Mouse (Mus musculus): ENCODE measurements around the gene Ntrk3. TPM values are rescaled to one million over a fixed set of nuclear protein-coding genes. Genes with fewer than 3 reads are reported as not detected.
A peak's percentile ranks its signal among the peaks of the same experiment; 100 is the strongest.

Ntrk3 gene
- total RNA-seq, 2 experiments from 2014 or later, result 199 to 229 TPM

DNA sequence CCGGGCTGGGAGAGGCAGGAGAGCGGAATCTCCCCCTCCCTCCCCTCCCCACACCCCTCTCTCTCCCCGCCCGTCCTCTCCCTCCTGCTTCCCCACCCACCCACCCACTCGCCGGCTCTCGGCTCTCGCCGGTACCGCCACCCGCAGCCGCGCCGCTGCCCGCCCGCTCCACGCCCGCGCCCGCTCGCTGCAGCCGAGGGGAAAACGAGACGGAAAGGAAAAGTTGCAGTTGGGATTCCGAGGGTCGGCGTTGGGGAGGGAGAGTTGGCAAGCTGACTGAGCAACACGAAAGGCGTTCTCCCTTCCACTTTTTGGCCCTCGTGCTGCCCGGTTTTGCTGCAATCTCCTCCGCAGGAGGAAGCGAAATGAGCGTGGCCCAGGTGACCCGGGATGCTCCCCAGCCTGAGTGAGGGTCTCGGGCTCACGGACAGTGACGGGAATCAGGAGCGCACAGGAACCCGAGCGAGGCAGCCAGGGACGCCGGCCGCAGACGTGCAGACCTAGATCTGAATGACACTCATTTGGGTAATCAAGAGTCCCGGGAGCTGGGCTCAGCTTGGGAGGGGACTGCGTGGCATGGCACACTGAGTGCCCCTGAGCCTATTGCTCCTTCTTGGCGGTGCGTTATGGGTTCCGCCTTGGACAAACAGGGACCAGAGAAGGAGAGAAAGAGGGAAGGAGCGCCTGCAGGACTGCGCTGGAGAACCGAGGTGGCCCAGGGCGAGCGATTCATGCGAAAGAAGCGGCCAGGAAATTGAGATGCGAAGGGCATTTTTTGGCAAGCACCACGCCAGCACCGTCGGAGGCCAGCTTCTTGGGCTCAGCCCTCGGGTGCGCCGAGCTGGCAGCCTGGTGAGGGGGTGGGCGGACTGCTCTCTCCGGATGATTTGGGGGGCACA lies 159.1 kb downstream of the Ntrk3 start:
- peak; percentile 57 to 61 for DNase-seq

DNA sequence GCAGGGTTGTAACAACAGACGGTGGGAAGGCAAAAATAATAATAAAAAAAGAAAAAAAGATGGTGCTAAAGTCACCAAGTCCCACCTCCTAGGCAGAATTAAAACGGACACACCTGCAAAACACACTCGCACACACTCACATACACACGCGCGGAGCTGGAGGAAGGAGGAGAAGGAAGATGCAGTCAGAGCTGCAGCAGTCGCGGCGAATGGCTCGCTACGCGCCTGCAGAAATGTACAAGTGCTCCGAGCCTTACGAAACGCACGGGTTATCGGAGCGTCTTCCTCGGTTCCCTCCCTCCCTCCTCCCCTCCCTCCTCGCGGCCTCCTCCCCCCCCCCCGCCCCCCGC lies 159.7 kb downstream of the Ntrk3 start:
- peak; percentile 51 to 57 for DNase-seq

DNA sequence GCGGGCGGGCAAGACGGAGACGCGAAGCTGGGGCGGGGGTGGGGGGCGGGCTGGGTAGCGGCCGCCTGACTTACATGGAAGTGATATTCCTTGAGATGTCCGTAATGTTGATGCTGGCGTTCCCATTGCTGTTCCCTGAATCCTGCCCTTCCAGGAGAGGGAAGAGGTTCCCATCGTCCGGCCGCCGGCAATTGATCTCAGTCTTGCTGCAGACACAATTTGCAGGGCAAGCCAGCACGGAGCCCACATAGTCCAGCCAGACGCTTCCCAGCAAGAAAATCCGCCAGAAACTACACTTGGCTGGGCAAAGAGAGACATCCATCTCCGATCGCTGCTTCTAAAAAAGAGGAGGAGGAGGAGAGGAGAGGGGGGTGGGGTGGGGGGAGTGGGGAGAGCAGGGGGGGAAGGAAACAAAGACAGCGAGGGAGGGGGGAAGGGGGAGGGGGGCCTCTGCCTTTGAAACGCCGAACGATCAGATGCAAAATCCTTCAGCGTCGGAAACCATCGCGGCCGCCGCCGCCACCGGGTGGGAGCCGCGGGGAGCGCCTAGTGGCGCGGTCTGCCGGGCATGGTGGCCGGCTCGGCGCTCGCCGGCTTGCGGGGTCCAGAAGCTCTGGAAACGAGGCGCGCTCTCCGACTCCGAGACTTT lies 160.2 kb downstream of the Ntrk3 start:
- DNase-seq, result peak in 1 of 2 experiments; percentile 54

DNA sequence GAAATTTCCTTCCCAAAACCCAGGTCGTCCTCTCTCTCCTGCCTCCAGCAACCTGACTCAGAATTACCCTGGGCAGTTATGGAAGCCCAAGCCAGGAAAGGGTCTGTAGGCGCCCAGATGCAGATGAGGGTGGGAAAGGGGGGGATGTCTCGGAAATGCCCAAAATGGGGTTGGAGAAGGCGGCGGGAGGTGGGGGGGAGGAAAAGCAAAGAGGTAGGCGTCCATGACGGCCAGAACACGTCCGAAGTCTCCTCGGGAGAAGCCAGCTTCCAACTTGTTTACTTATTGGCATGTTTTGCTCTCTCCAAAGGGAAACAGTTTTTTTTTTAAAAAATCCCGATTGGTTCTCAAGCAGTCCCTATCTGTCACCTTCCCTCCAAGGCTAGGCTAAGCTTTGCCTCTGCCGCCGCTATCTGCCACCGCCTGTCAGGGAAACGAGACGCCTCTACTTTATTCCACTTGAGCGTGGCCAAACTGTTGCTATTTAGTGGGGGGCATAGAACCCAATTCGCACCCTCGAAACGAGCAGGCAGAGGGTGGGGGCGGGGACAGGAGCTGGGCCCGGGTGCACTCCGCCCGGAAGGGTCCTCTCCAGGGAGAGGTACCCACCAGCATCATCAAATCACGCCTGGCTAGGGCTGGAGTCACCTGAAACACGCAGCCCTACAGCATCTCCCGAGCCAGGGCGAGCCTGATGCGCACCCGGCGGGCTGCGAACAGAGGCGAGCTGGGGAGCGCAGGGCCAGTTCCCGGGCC lies 160.9 kb downstream of the Ntrk3 start:
- no peak for DNase-seq

DNA sequence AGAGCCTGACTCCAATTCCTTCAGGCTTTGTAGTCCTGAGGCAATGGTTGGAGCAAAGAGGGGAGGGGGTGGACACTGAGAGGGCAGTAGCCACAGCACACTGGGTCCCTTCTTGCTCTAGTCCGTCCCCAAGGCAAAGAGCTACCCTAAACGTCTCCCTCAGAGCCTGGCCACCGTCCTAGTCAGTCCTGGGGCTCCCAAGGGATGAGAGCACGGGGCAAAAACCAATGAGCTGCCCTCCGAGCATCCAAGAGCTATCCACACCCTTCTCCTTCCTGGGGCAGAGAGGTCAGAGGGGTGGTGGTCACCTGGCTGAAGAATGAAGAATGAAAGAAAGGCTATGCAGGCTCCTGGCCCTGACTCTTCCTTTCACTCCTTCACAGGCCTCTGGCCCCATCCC lies 161.6 kb downstream of the Ntrk3 start:
- no peak for DNase-seq

DNA sequence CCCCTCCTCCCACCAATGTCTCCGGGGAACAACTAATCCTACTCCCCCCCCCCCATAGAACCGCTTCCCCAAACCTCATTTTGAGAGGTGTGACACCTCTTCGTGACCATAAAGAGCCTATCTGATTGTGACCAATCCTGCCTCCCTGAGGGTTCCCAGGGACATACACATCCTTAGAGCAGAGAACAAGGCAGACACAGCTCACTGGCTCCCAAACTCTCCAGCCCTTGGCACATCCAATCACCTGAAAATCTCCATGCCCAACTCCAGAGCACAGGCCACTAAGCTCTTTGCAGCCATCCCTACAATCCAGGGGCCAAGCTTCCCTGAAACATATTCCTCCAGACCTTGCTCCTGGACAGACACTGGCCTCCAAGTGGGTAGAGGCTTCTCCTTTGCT lies 162.3 kb downstream of the Ntrk3 start:
- no peak for DNase-seq

DNA sequence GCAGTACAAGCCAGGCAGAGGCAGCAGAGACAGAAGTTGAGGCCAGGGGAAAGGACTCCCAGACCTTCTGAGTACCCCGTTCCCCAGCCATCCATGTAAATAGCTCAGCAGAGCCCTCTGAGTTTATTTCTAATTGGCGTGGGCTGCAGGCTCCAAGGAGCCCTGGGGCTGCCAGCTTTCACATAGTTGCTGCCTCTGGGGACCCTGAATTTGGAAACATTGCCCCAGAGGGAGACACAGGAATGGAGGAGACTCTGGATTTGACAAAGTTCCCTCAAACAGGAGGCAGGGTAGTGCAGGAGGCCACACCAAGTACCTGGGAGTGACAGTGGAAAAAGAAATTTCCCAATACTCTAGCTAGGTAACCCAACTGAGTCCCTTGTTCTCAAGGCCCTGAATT lies 166.6 kb downstream of the Ntrk3 start:
- DNase-seq, result no peak

DNA sequence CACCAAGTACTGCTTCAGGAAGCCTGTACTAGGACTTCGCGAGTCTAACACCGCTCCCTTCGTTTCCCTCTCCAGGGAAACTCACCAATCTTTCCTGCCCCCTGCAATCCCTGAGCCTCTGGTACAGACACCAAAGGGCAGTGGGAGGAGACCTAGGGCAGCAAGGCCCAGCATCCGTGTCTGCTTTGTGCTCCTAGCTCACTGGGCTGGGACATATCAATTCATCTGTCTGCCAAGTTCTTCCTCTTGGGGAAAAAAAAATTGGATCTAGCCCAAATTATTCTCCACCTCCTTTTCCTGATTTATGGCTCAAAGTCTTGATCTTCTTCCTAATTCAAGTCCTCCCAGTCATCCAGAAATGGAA lies 168.6 kb downstream of the Ntrk3 start:
- DNase-seq, result no peak

DNA sequence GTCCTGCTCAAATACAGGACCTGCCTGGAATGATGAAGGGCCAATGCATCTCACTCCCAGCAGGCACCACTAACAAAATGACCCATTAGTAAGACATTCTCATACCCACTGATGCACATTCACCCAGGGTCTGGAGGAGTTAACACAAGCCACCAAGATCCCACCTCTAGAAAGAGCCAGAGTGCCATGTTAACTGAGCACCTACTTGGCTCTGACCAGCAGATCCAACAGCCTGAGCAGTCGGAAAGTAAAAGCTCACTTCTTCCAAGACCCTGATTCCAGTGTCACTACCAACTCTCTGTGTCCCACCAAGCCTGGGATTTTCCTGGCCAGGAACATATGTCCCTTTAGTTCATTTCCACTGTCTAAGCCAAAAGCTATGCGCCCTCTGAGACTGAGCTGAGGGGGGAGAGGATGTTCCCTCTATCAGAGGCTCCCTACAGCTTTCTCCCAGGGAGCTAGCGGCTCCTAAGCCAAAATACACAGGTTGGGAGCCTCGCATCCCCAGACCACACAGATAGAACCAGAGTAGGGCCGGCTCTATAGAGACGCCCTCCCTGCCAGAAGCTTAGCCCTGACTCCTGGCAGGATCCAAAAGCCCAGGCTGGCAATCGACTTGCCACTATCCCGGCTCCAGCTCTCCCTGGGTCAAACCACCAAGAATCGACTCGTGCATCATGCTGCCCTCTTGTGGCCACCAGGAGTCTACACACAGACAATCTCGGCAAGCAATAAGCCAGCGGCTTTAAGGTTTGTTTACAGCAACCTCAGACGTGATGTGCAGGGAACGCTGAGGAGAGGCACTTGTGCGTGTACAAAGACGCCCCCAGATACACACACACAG lies 169.2 kb downstream of the Ntrk3 start:
- peak; percentile 64 to 68 for DNase-seq

DNA sequence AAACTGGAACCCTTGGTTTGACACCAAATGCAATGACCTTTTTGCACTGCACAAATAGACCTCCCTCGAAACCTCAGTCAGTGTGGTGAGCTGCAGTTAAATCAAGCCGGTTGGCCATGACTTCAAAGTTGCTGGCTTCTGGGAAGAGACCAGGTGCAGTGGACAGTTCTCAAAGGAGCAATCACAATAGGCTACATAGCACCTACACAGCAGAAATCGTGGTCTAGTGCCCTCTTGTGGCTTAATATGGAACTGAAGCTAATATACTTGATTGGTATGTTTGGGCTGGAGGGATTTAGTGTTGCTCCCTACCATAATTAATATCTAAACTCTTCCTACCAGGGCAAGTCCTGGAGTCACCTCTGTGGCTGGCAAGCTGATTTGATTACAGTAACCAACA lies 171.2 kb downstream of the Ntrk3 start:
- DNase-seq, result no peak

DNA sequence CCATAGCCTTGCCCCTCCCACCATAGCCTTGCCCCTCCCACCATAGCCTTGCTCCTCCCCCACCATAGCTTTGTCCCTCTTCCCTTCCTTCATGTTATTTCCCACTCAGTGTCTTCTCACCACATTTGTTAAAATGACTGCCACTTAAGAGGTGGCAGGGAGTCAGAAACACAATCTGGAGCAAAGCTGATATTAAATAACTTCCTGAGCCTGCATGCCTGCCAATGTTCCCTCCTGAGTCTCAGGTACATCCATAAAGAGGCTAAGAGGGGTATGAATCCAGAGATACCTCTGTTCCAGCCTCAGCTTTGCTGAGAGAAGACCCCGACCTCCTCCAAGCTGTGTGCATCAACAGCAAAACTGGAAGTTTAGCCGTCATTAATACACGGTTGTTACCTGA lies 172.4 kb downstream of the Ntrk3 start:
- DNase-seq, result no peak

DNA sequence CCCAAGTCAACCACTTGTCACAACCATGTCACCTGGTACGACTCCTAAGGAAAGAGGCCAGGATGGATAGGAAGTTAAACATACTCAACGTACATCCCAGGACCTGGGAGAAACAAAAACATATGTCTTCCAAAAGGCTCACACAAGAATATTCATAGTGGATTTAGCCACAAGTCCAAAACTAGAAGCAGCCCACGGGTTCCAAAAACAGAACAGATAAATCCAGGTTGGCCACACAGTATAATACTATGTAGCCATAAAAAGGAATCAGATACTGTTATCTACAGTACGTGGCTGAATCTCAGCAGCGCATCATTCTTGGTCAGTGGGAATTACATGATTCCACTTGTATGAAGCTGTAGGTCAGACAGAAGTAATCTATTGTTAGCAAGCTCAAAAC lies 179.3 kb downstream of the Ntrk3 start:
- DNase-seq, result no peak

DNA sequence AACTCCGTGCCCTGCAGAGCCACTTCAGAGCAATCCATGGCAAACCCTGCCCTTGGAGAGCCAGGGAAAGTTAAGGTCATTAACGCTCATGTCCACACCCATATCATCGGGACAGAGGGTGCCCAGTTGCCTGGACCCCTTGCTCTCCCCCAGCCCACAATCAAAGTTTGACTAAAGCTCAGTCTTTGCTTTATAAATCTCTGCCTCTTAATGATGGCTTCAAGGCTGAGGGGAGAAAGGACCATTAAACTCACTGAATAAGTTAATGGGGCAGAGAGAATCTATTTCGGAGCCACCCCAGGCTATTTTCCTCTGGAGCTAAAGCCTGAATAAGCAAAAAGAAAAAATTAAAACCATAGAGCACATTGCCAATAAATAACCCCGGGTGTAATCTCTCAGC lies 182.3 kb downstream of the Ntrk3 start:
- DNase-seq, result no peak

DNA sequence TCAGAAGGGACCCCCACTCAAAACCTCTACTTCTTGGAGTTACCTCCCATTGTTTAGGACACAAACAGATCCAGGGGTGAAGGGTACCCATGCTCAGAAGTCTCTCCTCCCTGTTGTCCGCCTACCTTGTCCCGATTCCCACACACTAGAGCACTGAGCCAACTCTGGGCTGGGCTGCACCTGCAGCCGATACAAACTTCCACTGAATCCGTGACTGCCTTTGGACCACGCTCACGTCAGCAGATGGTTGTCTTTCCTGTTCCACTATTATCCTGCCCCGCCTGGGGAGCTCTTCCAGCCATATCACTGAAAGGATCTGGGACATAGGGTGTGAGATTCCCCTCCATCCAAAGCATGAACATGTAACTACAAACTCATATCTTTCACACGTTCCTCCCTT lies 188.4 kb downstream of the Ntrk3 start:
- DNase-seq, result no peak

DNA sequence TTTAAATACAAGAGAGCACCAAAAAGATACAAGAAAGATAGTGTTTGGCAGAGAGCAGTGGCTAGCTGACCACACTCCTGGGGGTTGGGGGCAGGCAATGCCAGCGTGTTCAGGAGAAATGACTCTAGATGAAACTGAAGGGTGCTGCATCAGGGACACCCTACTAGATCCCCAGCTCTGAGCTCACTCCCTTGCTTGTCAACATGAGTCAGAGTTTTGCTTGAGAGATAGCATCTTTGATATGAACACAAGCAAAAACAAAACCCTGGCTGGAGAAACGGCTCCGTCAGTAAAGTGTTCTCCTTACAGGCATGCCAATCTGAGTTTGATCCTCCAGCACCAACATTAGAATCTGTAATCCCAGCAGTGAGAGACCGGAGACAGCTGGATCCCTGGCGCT lies 189.1 kb downstream of the Ntrk3 start:
- DNase-seq, result no peak

DNA sequence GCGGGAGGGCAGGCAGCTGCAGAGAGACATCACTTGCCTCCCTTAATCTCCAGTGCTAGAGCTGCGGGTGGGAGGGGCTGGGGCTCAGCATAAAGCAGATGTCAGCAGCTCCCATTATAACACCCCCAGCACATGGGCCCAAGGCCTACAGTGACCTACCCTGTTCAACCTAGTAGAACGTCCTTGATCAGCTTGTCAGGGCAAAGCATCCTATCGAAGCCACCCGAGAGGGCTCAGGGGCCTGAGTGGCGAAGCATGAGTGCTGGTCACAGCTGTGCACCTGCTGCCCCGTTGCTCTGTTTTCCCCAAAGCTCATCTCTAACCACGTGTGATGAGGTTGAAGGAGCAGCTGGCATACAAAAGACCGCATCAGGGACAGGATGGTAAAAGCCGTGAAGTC lies 191.3 kb downstream of the Ntrk3 start:
- no peak for DNase-seq

DNA sequence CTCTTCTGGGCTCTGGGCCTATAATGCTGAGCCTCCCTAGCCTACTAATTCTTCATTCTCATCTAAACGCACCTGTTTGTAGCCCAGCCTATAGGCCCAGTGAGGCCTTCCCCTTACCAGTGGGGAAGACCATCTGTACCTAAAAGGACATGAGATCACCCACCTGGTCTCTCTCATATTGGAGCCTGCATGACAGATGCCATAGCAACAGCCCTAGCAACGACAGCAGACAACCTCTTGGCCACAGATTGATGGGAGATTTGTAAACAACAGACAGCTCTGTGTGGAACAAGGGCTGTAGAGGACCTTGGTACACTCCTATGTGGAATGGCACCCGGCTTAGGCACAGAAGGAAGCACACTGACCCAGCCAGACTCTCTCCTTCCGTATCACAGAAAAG lies 195.3 kb downstream of the Ntrk3 start:
- DNase-seq, result no peak

DNA sequence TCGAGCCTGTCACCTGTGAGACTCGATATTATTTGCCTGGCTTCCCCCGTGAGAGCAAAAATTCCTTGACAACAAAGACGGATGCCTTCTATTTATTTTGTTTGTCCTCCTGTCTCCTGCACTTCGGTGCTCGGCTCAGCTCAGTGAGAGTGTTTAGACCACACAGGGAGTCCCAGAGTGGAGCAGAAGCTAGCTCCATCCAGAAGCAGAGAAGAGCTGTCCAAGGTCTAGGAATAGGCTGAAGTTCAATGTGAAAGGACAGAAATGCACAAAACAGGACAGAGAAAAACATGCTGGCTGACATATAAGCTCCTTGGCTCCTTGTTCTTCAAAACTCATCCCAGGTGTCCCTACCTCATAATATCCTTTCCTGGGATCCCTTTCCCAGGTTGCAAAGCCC lies 207.5 kb downstream of the Ntrk3 start:
- DNase-seq, result no peak

DNA sequence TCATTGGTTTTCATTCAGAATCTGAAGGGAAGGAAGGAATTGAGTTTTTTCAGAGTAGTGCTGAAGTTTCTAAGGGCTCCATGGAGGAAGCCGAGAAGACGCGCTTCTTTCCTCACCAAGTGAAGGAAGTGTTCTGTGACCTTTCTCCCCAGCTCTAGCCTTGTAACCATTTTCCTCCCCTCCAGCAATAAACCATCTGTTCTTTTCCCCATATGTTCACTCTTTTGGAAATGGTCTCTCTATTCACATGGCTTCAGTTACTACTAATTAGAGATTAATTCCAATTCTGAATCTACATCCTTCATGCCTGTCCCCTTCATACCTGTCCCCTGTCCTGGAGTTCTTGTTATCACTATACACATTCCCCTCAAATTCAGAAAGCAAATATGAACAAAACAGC lies 209.8 kb downstream of the Ntrk3 start:
- DNase-seq, result no peak

DNA sequence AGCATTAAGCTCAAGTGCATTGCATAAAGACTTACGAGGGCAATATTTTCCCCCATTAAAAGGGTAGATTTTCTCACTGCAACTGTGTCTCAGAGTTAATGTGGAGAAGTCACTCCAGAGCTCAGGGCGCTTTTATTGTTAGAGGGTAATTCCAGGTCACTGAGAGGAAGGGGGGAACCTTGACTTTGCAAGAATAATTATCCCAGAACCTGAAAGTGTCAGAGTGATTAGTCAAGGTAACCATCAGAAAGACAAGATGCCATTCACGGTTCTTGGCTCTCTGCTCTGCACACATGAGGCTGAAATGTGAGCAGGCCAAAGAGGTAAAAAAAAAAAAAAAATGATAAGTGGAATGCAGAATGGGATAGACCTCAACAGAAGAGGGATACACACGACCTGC lies 210.2 kb downstream of the Ntrk3 start:
- no peak for DNase-seq

DNA sequence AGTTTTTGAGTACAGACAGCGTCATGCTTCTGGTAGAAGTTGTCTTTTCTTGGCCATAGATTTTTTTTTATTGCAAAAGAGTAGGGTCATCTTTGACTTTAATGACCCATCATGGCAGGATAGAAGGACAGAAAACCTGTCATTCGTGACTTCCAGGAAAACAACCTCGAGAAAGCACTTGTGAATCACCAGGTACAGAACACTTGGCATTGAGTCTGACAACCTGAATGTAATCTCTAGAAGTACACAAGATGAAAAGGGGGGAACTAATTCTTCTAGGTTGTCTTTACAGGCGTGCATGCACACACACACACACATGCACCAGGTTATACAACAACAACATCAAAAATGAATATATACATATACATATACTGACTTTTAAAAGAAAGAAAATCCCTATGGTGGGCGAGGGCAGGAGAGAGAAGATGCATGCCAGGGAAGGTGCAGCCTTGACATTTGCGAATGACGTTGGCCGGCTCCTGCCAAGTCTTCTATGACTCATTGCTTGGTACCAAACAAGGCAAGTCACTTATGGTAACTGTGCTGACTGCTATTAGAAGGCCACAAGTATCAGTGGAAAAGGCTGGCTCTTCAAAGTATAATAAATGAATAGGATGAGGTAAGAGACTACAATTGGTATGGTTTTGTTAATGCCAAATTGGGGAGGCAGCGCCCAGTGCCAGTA lies 217.4 kb downstream of the Ntrk3 start:
- no peak for DNase-seq

DNA sequence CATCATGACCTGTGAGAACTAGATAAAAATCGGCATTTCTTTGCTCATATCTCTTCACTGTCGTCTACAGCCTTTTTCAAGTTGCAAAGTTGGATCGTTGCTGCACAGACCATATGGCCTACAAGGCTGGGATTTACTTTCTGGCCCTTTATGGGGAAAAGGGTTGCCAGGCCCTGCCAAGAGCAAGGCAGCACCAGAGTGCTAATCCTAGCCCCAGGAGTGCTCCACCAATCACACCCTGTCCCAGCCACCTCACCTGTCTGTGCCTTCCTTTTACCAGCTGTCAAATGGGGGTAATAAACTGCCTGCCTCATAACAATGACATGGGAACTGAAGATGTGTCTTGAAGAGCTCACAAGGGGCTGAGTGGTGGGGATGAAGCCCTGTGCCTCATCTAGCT lies 218.1 kb downstream of the Ntrk3 start:
- DNase-seq, result no peak

Data from layer of hippocampus, postnatal 36 days (tissue).